Mouse (Mus musculus) CD8-positive naive resting alpha-beta T cell, adult 2 months (primary cell): ENCODE measurements around the gene Col27a1.

ENCODE experiments used
- DNase-seq, 2 experiments: peaks; one replicate each; pipeline ENCODE4 v3.0.0; 2022; ENCODE audit warnings: low read depth in 2 of 2, low spot score in 2 of 2

The Col27a1 gene

GRCm38 (mm10) chr4:63213907-63214621 is at the start of gene Col27a1:
TSS of gene Col27a1 (plus strand) at chr4:63214004.
- DNase-seq: no peak

DNA sequence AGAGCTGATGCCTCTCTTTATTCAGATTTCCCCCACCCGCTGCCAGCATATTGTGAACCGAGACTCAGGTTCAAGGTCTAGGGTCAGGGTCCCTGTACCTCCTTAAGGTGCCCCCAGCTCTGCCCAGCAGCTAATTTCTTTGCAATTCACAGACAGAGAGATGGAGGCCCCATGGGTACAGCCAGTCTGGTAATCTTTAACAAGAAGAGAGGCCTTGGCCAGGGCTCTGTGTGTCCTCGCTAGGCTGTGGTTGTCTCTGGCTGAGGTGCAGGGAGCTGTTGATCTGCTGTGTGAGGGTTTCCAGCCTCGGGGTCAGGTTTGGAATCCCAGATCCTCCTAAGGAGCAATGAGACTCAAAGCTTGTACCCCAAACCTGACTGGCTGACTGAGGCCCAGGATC is 48.2 kb upstream of the Col27a1 start:
- no peak for DNase-seq

- DNase-seq: no peak
Observed at GRCm38 (mm10) chr4:63166323-63166722, 47.5 kb upstream of the Col27a1 start.

DNA sequence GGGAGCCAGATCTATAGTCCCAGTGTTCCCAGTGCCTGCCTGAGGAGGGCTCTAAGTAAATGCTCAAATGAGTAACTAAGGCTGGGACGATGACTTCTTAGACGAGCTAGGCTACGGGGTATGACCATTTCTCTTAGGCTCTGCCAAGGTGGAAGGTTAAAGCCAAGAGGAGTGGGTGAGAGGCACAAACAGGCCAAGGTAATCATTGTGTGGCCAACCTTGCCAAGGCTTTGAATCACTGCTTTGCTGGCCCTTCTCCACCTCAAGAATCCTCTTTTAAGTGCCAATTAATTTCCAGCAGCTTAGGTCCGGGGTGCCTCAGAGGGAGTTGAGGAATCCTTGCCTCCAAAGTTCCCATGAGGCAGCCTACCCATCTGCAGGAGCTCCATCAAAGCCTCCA is 43.7 kb upstream of the Col27a1 start:
- no peak for DNase-seq

DNA sequence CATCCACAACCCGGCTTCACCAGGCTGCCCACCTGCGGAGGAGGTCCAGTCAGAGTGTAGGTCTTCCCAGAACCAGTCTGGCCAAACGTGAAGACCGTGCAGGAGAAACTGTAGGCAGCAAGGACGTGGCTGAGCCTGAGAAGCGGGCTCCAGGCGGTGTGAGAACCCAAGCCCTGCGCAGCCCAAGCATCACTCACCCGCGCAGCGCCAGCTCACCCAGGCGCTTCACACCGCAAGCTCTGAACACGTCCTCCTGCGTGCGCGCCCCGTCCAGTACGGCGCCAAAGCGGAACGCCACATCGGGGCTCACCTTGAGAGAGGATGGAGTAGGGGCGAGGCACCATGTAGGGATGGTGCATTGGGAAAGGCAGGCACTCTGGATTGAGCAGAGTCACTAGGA is 42.7 kb upstream of the Col27a1 start:
- no peak for DNase-seq

DNA sequence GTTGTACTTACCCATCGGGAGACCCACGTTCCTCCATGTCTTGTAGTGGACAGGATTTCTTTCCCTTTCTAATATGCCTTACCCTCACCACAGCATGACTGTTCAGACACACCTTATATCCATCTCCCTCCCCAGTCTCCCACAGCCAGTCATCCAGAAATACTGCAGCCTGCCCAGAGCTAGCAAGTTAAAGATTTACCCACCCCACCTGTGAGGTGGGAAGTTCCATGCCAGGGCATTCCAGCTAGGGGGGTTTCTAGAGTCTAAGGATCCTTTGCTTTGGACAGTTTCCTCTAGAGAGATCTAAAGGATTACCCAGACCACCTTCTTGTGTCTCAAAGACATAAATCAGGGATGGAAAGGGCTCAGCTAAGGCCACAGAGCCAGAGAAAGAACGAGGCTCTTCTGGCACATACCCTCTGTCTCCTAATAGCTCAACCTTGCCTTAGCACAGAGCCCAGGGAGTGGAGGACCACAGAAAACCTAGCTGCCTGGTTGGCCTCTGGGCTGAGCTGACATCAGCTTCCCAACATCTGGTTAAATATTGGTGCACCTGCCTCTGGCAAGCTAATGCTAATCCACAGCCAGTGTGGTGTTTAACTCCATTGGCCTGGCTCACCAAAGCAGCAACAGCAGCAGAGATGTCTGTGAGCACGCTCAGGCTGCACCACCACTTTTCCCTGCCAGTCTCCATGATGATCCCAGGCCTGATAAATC is 41.7 kb upstream of the Col27a1 start, which contains the start of gene Kif12:
TSS of gene Kif12 (minus strand) at position 163 of the 717 bp plus-strand sequence.
- no peak for DNase-seq

DNA sequence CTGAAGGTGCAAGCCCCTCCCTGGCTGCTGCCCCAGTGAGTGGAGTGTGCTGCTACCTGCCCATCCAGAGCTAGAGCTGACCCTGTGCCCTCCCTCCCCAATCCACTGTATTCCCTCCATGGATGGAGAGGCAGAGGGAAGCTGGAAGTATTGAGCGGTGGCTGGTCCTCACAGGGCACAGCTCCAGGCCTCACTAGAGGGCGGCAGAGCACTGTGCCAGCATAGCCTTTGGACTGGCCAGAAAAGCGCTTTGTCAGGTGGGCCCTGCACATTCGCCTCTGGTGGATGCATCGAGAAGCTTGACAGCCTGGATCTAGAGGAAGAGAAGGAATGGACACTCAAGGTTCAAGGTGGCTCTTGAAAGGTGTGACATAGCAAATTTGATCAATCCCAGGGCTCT is 32.2 kb upstream of the Col27a1 start:
- no peak for DNase-seq

GRCm38 (mm10) chr4:63186281-63186870 is 27.4 kb upstream of the Col27a1 start:
- no peak for DNase-seq

DNA sequence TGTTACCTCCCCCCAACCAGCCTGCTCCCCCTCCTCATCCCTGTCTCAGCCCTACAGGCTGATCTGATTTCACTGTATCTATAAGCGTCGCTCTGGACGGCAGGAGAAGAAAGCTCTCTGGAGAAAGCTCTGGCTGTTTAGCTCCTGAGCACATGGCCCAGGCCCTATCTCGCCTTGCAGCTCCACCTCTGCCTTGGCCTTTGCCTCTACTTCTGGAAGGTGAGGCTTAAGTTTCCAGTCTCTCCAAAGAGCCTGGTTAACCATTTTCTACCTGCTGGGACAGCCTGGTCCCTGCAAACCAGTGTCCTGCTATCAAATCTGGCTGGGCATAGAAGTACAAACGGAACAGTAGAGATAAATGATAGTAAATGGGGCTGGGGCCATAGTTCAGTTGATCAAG is 22.2 kb upstream of the Col27a1 start:
- no peak for DNase-seq

GRCm38 (mm10) chr4:63194366-63194765 is 19.4 kb upstream of the Col27a1 start:
- no peak for DNase-seq

GRCm38 (mm10) chr4:63199366-63199765 is 14.4 kb upstream of the Col27a1 start:
- DNase-seq: no peak

- no peak for DNase-seq
Observed at GRCm38 (mm10) chr4:63203874-63204273, 9.9 kb upstream of the Col27a1 start.

DNA sequence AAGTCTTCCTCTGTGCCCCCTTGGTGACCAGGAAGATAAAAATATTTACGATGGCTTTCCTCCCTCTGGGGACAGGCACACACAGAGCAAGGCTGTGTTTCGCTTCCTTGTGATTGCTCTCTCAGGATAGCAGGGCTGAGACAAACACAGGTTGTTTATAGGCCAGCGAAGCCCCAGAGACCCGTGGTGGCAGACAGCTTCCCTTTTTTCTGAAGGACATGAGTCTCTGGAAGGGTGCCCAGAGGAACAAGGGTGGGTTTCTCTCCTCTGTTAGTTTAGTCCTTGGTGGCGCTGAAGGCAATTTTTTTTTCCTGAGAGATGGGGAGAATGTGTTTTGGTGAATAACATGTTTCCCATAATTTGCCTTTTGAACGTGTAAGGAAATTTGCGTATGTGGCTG is 8.2 kb upstream of the Col27a1 start:
- DNase-seq: no peak

DNA sequence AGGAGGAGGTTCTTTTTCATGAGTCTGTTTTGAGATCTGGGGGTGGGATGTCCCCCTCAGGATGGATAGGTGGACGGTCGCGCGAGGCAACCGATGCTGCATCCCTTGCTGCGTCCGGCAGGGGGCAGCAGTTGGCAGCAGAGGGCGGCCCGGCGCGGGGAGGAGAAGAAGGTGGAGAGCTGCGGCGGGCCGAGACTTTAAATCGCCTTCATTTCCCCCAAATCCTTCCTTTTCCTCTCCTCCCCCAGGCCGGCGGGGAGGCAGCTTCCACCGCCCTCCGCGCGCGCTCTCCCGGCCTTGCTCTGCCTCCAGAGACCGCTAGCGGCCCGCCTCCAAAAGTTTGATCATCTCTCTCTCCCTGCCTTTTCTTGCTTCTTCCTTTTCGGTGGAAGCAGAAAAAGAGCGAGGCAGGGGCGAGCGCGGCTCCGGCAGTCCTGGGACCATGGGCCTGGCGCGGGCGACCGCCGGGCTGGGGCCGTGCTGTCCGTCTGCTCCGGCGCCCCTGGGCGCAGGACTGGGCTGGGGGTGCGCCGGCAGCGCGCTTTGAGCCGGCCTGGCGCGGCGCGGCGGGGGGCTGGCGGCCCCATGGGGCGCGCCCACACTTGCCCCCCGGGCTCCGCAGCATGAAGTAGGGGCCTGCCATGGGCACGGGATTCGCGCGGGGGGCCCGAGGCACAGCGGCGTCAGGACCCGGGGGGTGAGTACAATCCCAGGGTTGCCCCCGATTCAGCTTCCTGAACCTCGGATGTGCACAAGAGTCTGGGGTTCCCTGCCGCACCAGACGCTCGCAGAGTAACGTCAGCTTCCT is 1.6 kb downstream of the Col27a1 start:
- DNase-seq: peak; percentile 45 to 57

- DNase-seq: peak in 1 of 2 experiments; percentile 15
Observed at GRCm38 (mm10) chr4:63215993-63216531, 2.3 kb downstream of the Col27a1 start.

DNA sequence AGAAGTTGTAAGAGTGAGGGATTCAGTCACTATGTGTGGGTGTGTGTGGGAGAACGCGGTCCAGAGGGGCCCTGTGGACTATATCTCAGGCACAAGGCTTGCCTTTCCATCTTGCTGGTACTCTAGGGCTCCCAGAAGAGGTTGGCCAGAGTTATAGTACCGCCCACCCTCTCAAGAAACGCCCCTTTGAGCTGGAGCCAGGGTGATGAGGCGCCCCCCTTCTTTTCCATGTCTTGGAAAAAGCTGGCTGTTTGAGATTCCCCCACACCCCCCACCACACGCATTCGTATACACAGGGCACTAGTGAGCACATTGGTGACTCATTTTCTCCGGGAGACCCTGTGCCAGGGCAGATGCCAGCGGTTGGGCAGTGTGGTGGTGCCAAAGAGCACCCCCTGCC is 2.8 kb downstream of the Col27a1 start:
- DNase-seq: no peak

DNA sequence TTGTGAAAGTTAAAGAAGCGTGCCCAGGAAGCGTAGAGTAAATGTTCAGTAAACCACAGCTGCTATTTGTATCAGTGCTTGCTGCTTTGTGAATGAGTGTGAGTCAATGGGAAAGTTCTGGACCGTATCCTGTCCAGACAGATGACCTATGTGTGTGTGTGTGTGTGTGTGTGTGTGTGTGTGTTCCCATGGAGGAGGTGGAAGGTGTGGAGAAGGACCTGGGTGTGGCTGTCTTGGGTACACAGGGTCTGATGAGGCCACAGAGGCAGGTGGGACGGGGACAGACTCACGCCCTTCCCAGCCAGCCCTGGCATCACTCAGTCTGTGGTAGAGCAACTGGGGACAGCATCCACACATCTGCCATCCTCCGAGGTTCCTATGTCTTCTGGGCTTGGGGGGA is 3.7 kb downstream of the Col27a1 start:
- no peak for DNase-seq

- no peak for DNase-seq
Observed at GRCm38 (mm10) chr4:63219059-63219458, 5.3 kb downstream of the Col27a1 start.

DNA sequence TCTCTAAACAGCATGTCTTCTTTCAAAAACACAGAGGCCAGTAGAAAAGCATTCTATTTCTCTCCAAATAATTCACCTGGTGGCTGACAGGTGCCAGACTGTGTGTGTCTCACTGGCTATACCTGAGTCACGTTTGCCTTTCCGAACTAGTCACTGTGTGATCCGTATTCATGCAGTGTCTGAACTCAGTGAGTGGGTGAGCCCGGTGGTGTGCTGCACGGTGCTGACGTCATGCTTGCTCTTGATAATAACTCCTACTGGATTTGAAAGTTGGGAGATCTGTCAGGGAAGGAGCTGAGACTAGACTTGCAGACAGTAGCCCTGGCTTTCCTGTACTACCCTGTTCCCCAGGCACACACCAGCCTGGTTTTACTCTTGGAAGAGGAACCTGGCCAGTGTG is 5.8 kb downstream of the Col27a1 start:
- no peak for DNase-seq

- no peak for DNase-seq
Observed at GRCm38 (mm10) chr4:63221096-63221958, 7.5 kb downstream of the Col27a1 start.
